Mouse (Mus musculus) E14TG2a.4 (cell line): Measurements from ENCODE around the gene Wap.

ENCODE experiments used
- H3K27me3 ChIP-seq: 2 replicates; pipeline ENCODE4 v1.6.1; 2014; ENCODE audit warnings: low read length, control low read depth; ENCODE audit not compliant: insufficient read depth
- H3K36me3 ChIP-seq: 2 replicates; pipeline ENCODE4 v1.6.1; 2014; ENCODE audit warnings: low read length, control low read depth; ENCODE audit not compliant: insufficient read depth
- H3K4me1 ChIP-seq: replicated peaks from 2 replicates; pipeline ENCODE4 v1.6.1; 2014; ENCODE audit warnings: low read depth, low read length, control low read depth
- H3K4me3 ChIP-seq: replicated peaks from 2 replicates; pipeline ENCODE4 v1.5.1; 2014; ENCODE audit warnings: mild to moderate bottlenecking, low read length
- H3K9me3 ChIP-seq: 2 replicates; pipeline ENCODE4 v1.6.1; 2014; ENCODE audit warnings: low read length, control low read depth
- CTCF ChIP-seq: conservative IDR thresholded peaks from 2 replicates; pipeline ENCODE4 v1.5.1; 2014; ENCODE audit warnings: low read length
- NANOG ChIP-seq: IDR thresholded peaks from 2 replicates; pipeline ENCODE4 v1.6.1; 2014; ENCODE audit warnings: borderline replicate concordance, low read length, mixed read lengths
- POU5F1 ChIP-seq: IDR thresholded peaks from 2 replicates; pipeline ENCODE4 v1.6.1; 2014; ENCODE audit warnings: low read length, borderline replicate concordance

The Wap gene

GRCm38 (mm10) chr11:6647831-6648724 is 9.6 kb upstream of the Wap start:
- Histone ChIP-seq H3K27me3 (peaks cover 8% of the 10 kb centered on the region; the same call in 1 of the 2 replicates), H3K36me3 (no peaks in the 10 kb centered on the region), H3K4me1 (0 out of 2 replicates have a peak, but pooled peaks cover 7% of the 10 kb centered on the region), H3K4me3 (no peak overlapping the region), H3K9me3 (no peaks in the 10 kb centered on the region)
- TF ChIP-seq POU5F1 = no peak
- TF ChIP-seq CTCF = peak; percentile 51
- TF ChIP-seq NANOG = no peak

DNA sequence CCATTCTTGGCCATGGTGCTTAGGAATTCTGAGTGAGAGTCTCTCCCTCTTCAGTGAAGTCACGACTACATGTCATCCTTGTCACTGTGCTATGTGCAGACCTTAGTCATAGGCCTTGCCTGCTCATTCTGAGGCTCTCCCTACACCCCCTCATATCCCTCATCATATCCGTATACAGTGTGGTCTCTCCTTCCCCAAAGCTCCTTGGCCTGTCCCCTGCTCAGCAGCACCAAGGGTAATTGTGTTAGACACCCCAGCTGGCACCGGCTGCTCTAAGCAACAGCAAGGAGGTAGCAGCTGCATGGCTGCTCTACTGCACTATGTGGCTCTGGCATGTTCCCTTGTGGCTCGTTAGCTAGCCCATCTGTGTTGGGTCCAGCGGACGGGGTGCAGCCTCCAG is 6.1 kb upstream of the Wap start:
- no peaks in the 10 kb centered on the region for H3K9me3 ChIP-seq
- H3K4me3 ChIP-seq = no peak overlapping the region
- H3K36me3 ChIP-seq = no peaks in the 10 kb centered on the region
- TF ChIP-seq NANOG = no peak
- peaks cover 6% of the 10 kb centered on the region; the same call in 1 of the 2 replicates for H3K27me3 ChIP-seq
- H3K4me1 ChIP-seq = 0 out of 2 replicates have a peak, but pooled peaks cover 7% of the 10 kb centered on the region

- Histone ChIP-seq H3K4me1 (no peaks in the 10 kb centered on the region), H3K36me3 (no peaks in the 10 kb centered on the region), H3K4me3 (no peak overlapping the region), H3K9me3 (no peaks in the 10 kb centered on the region), H3K27me3 (peaks cover 6% of the 10 kb centered on the region; the same call in 1 of the 2 replicates)
- TF ChIP-seq NANOG (no peak), CTCF (no peak), POU5F1 (no peak)
Observed at GRCm38 (mm10) chr11:6639072-6639471, 635 bp upstream of the Wap start.

GRCm38 (mm10) chr11:6636150-6636549 is 2.3 kb downstream of the Wap start:
- no peak overlapping the region for H3K4me3 ChIP-seq
- no peaks in the 10 kb centered on the region for H3K36me3 ChIP-seq
- H3K9me3 ChIP-seq = no peaks in the 10 kb centered on the region
- no peaks in the 10 kb centered on the region for H3K27me3 ChIP-seq
- H3K4me1 ChIP-seq = no peaks in the 10 kb centered on the region
- TF ChIP-seq CTCF = peak; percentile 13; the same call in 1 of the 2 replicates
- TF ChIP-seq NANOG = no peak

DNA sequence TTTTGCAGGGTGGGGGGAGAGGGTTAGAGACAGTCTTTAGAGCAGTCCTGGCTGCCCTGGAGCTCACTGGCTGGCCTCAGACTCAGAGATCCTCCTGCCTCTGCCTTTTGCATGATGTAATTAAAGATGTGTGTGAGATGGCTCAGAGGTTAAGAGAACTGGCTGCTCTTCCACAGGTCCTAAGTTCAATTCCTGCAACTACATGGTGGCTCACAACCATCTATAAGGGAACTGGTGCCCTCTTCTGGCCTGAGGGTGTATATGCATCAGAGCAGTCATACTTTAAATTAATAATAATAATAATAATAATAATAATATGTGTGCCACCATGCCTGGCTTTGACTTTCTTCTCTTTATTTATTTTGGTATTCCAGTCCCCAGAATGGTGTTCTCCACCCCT is 8.8 kb downstream of the Wap start:
- Histone ChIP-seq H3K4me1 (peaks cover 30% of the 10 kb centered on the region), H3K9me3 (no peaks in the 10 kb centered on the region), H3K27me3 (no peaks in the 10 kb centered on the region), H3K36me3 (peaks cover 14% of the 10 kb centered on the region), H3K4me3 (no peak overlapping the region)
- TF ChIP-seq CTCF (peak; percentile 38), NANOG (no peak)

GRCm38 (mm10) chr11:6628568-6628967 is 9.9 kb downstream of the Wap start:
- Histone ChIP-seq H3K4me3 (no peak overlapping the region), H3K4me1 (peaks cover 40% of the 10 kb centered on the region), H3K9me3 (no peaks in the 10 kb centered on the region), H3K27me3 (no peaks in the 10 kb centered on the region), H3K36me3 (peaks cover 25% of the 10 kb centered on the region)
- TF ChIP-seq CTCF (peak; percentile 92), POU5F1 (no peak)

- no peak overlapping the region for H3K4me3 ChIP-seq
- H3K36me3 ChIP-seq = peaks cover 34% of the 10 kb centered on the region
- no peaks in the 10 kb centered on the region for H3K9me3 ChIP-seq
- TF ChIP-seq POU5F1 (no peak), NANOG (no peak), CTCF (no peak)
- peaks cover 49% of the 10 kb centered on the region for H3K4me1 ChIP-seq
- H3K27me3 ChIP-seq = no peaks in the 10 kb centered on the region
Observed at GRCm38 (mm10) chr11:6627731-6628130, 10.7 kb downstream of the Wap start.

DNA sequence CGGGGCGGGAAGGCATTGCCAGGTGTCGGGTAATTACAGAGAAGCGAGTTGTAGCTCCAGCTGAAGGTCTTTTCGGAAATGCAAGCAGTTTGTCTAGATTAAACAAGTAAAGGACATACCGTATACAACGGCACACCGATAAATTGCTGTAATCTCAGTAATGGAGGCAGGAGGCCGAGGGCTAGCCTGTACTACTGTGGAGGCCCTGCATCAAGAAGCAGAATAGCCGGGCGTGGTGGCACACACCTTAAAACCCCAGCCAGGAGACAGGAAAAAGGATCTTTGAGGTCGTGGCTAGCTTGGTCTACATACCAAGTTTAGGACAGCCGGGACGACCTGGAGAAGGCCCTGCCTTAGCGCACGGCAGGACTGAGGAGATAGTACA is 12.1 kb downstream of the Wap start:
- H3K36me3 ChIP-seq = peaks cover 47% of the 10 kb centered on the region
- TF ChIP-seq CTCF (no peak), POU5F1 (no peak), NANOG (no peak)
- peaks cover 62% of the 10 kb centered on the region for H3K4me1 ChIP-seq

More for the DNA sequence above, 12.1 kb downstream of the Wap start:
- H3K4me3 ChIP-seq = peak overlapping the region; percentile 93
- H3K9me3 ChIP-seq = no peaks in the 10 kb centered on the region
- H3K27me3 ChIP-seq = no peaks in the 10 kb centered on the region
